Mouse (Mus musculus) hindbrain, embryonic 13.5 days (tissue): Measurements from ENCODE around the gene H2-Aa. TPM values are rescaled to one million over a fixed set of nuclear protein-coding genes. Genes with fewer than 3 reads are reported as not detected.

Source experiments
- ATAC-seq: fragments of 200-750 bp; cut with Nextera tagmentation; 2 replicates; pipeline ENCODE4 v1.8.0; 2017; ENCODE audit warnings: moderate TSS enrichment; ENCODE audit not compliant: low FRiP score
- H3K27ac ChIP-seq: fragments of 300-500 bp; sonication (generic); 2 replicates; pipeline ENCODE4 v1.5.1; 2015; ENCODE audit warnings: inconsistent platforms, mild to moderate bottlenecking, moderate library complexity
- H3K27me3 ChIP-seq: fragments of 300-500 bp; sonication (generic); 2 replicates; pipeline ENCODE4 v1.6.1; 2015; ENCODE audit warnings: mild to moderate bottlenecking, inconsistent platforms
- H3K36me3 ChIP-seq: fragments of 300-500 bp; sonication (generic); 2 replicates; pipeline ENCODE4 v1.6.1; 2015; ENCODE audit warnings: mild to moderate bottlenecking, inconsistent platforms
- H3K4me1 ChIP-seq: fragments of 300-500 bp; sonication (generic); replicated peaks from 2 replicates; pipeline ENCODE4 v1.6.1; 2015; ENCODE audit warnings: inconsistent platforms
- H3K4me2 ChIP-seq: fragments of 300-500 bp; sonication (generic); 2 replicates; pipeline ENCODE4 v1.6.1; 2015; ENCODE audit warnings: inconsistent platforms, mild to moderate bottlenecking, moderate library complexity
- H3K4me3 ChIP-seq: fragments of 300-500 bp; sonication (generic); 2 replicates; pipeline ENCODE4 v1.5.1; 2015; ENCODE audit warnings: mild to moderate bottlenecking, inconsistent platforms
- H3K9ac ChIP-seq: fragments of 300-500 bp; sonication (generic); 2 replicates; pipeline ENCODE4 v1.6.1; 2015; ENCODE audit warnings: mild to moderate bottlenecking, inconsistent platforms
- H3K9me3 ChIP-seq: fragments of 300-500 bp; sonication (generic); 2 replicates; pipeline ENCODE4 v1.6.1; 2016; ENCODE audit warnings: inconsistent platforms
- WGBS: fragments of 180-500 bp; shearing (Covaris S2); methylation state at CpG from one replicate; pipeline ENCODE4 v1.1.7; 2015; 5-methylcytosine and 5-hydroxymethylcytosine counted together
- polyA plus RNA-seq: library from polyadenylated mRNA; unstranded; fragments of >200 nt; fragmentation: Nextera tagmentation; extraction: Ambion mirVana; gene quantifications from 2 replicates; pipeline ENCODE4 v1.2.1, GENCODE M21; 2015

Gene H2-Aa
- polyA plus RNA-seq, 1 experiment from 2014 or later: 0.30 TPM

- no peak for ATAC-seq
- no peaks in the 10 kb centered on the region for H3K36me3 ChIP-seq
- 0 out of 2 replicates have a peak, but pooled peaks cover 2% of the 10 kb centered on the region for H3K4me1 ChIP-seq
- no peak within 1 kb of the TSS for H3K4me3 ChIP-seq
- no peaks in the 10 kb centered on the region for H3K9me3 ChIP-seq
- H3K27ac ChIP-seq: no peak within 1 kb of the TSS
- no peak within 1 kb of the TSS for H3K9ac ChIP-seq
- peaks cover 17% of the 10 kb centered on the region; the same call in 1 of the 2 replicates for H3K27me3 ChIP-seq
- WGBS: 75% methylated on average over 11 of the region's 11 CpGs
- H3K4me2 ChIP-seq: no peak within 1 kb of the TSS
Observed at GRCm38 (mm10) chr17:34257594-34258375, 29.8 kb downstream of the H2-Aa start, which contains the start of gene H2-Ab1. TSS of gene H2-Ab1 (plus strand) at chr17:34257689.

- H3K4me2 ChIP-seq: no peak overlapping the region
- no peak overlapping the region for H3K9ac ChIP-seq
- ATAC-seq: no peak
- H3K27me3 ChIP-seq: 0 out of 2 replicates have a peak, but pooled peaks cover 6% of the 10 kb centered on the region
- WGBS: 80% methylated on average over 5 of the region's 5 CpGs
- H3K36me3 ChIP-seq: no peaks in the 10 kb centered on the region
- H3K27ac ChIP-seq: no peak overlapping the region
- no peaks in the 10 kb centered on the region for H3K4me1 ChIP-seq
- H3K4me3 ChIP-seq: no peak overlapping the region
- no peaks in the 10 kb centered on the region for H3K9me3 ChIP-seq
Observed at GRCm38 (mm10) chr17:34256501-34256900, 31.1 kb downstream of the H2-Aa start.

GRCm38 (mm10) chr17:34251666-34252065 lies 36.0 kb downstream of the H2-Aa start:
- H3K27ac ChIP-seq: no peak overlapping the region
- peaks cover 12% of the 10 kb centered on the region; the same call in 1 of the 2 replicates for H3K27me3 ChIP-seq
- H3K4me1 ChIP-seq: no peaks in the 10 kb centered on the region
- H3K4me3 ChIP-seq: no peak overlapping the region
- 52% methylated on average over 4 of the region's 4 CpGs for WGBS
- no peak overlapping the region for H3K9ac ChIP-seq
- no peak for ATAC-seq
- no peak overlapping the region for H3K4me2 ChIP-seq
- no peaks in the 10 kb centered on the region for H3K36me3 ChIP-seq
- H3K9me3 ChIP-seq: no peaks in the 10 kb centered on the region

GRCm38 (mm10) chr17:34249878-34250277 lies 37.7 kb downstream of the H2-Aa start:
- H3K4me3 ChIP-seq: no peak overlapping the region
- no peaks in the 10 kb centered on the region for H3K4me1 ChIP-seq
- H3K9me3 ChIP-seq: no peaks in the 10 kb centered on the region
- ATAC-seq: no peak
- no peak overlapping the region for H3K9ac ChIP-seq
- no peaks in the 10 kb centered on the region for H3K36me3 ChIP-seq
- H3K27me3 ChIP-seq: peaks cover 12% of the 10 kb centered on the region; the same call in 1 of the 2 replicates
- H3K4me2 ChIP-seq: no peak overlapping the region
- H3K27ac ChIP-seq: no peak overlapping the region
- WGBS: 19% methylated on average over 4 of the region's 4 CpGs

GRCm38 (mm10) chr17:34249361-34249760 lies 38.3 kb downstream of the H2-Aa start:
- Histone ChIP-seq H3K9me3 (no peaks in the 10 kb centered on the region), H3K4me2 (no peak overlapping the region), H3K9ac (no peak overlapping the region), H3K36me3 (no peaks in the 10 kb centered on the region), H3K4me1 (no peaks in the 10 kb centered on the region), H3K4me3 (no peak overlapping the region), H3K27ac (no peak overlapping the region), H3K27me3 (peaks cover 12% of the 10 kb centered on the region; the same call in 1 of the 2 replicates)
- WGBS: 53% methylated on average over 3 of the region's 3 CpGs
- ATAC-seq: no peak

GRCm38 (mm10) chr17:34248764-34249163 lies 38.9 kb downstream of the H2-Aa start:
- H3K4me2 ChIP-seq: no peak overlapping the region
- no peak for ATAC-seq
- H3K27me3 ChIP-seq: peaks cover 9% of the 10 kb centered on the region; the same call in 1 of the 2 replicates
- no peak overlapping the region for H3K27ac ChIP-seq
- H3K9me3 ChIP-seq: no peaks in the 10 kb centered on the region
- H3K9ac ChIP-seq: no peak overlapping the region
- H3K4me1 ChIP-seq: no peaks in the 10 kb centered on the region
- 74% methylated on average over 2 of the region's 2 CpGs for WGBS
- no peak overlapping the region for H3K4me3 ChIP-seq
- H3K36me3 ChIP-seq: no peaks in the 10 kb centered on the region

GRCm38 (mm10) chr17:34247047-34247446 lies 40.6 kb downstream of the H2-Aa start:
- Histone ChIP-seq H3K27ac (no peak overlapping the region), H3K9ac (no peak overlapping the region), H3K4me3 (no peak overlapping the region), H3K27me3 (peaks cover 9% of the 10 kb centered on the region; the same call in 1 of the 2 replicates), H3K9me3 (0 out of 2 replicates have a peak, but pooled peaks cover under 1% of the 10 kb centered on the region), H3K36me3 (no peaks in the 10 kb centered on the region), H3K4me2 (no peak overlapping the region), H3K4me1 (no peaks in the 10 kb centered on the region)
- ATAC-seq: no peak
- 83% methylated on average over 3 of the region's 3 CpGs for WGBS

GRCm38 (mm10) chr17:34244656-34245055 lies 43.0 kb downstream of the H2-Aa start:
- no peak overlapping the region for H3K4me3 ChIP-seq
- H3K9me3 ChIP-seq: 0 out of 2 replicates have a peak, but pooled peaks cover 4% of the 10 kb centered on the region
- no peak overlapping the region for H3K9ac ChIP-seq
- H3K4me1 ChIP-seq: no peaks in the 10 kb centered on the region
- no peak for ATAC-seq
- 75% methylated on average over 4 of the region's 4 CpGs for whole genome bisulfite sequencing
- no peak overlapping the region for H3K27ac ChIP-seq
- no peaks in the 10 kb centered on the region for H3K36me3 ChIP-seq
- peaks cover 9% of the 10 kb centered on the region; the same call in 1 of the 2 replicates for H3K27me3 ChIP-seq
- H3K4me2 ChIP-seq: no peak overlapping the region

GRCm38 (mm10) chr17:34240916-34241315 lies 46.7 kb downstream of the H2-Aa start:
- 87% methylated on average over 6 of the region's 6 CpGs for WGBS
- no peaks in the 10 kb centered on the region for H3K27me3 ChIP-seq

GRCm38 (mm10) chr17:34240366-34240765 lies 47.3 kb downstream of the H2-Aa start:
- ATAC-seq: no peak
- Histone ChIP-seq H3K9ac (no peak overlapping the region), H3K4me3 (no peak overlapping the region), H3K27me3 (no peaks in the 10 kb centered on the region), H3K4me1 (no peaks in the 10 kb centered on the region), H3K27ac (no peak overlapping the region), H3K36me3 (no peaks in the 10 kb centered on the region), H3K9me3 (0 out of 2 replicates have a peak, but pooled peaks cover 4% of the 10 kb centered on the region), H3K4me2 (no peak overlapping the region)
- 59% methylated on average over 3 of the region's 3 CpGs for WGBS

More at GRCm38 (mm10) chr17:34240916-34241315, 46.7 kb downstream of the H2-Aa start:
- ATAC-seq: no peak
- H3K27ac ChIP-seq: no peak overlapping the region
- H3K4me1 ChIP-seq: no peaks in the 10 kb centered on the region
- H3K4me3 ChIP-seq: no peak overlapping the region
- no peaks in the 10 kb centered on the region for H3K36me3 ChIP-seq
- 0 out of 2 replicates have a peak, but pooled peaks cover 4% of the 10 kb centered on the region for H3K9me3 ChIP-seq
- no peak overlapping the region for H3K4me2 ChIP-seq
- no peak overlapping the region for H3K9ac ChIP-seq

- H3K36me3 ChIP-seq: no peaks in the 10 kb centered on the region
- no peaks in the 10 kb centered on the region for H3K27me3 ChIP-seq
- 72% methylated on average over 10 of the region's 10 CpGs for WGBS
- H3K9ac ChIP-seq: no peak overlapping the region
- H3K4me3 ChIP-seq: no peak overlapping the region
- no peak overlapping the region for H3K27ac ChIP-seq
- 0 out of 2 replicates have a peak, but pooled peaks cover 4% of the 10 kb centered on the region for H3K9me3 ChIP-seq
- H3K4me1 ChIP-seq: no peaks in the 10 kb centered on the region
- ATAC-seq: no peak
- no peak overlapping the region for H3K4me2 ChIP-seq
Observed at GRCm38 (mm10) chr17:34239601-34240041, 48.0 kb downstream of the H2-Aa start.

GRCm38 (mm10) chr17:34238706-34239105 lies 48.9 kb downstream of the H2-Aa start, which contains the start of gene H2-Ob:
TSS of gene H2-Ob (plus strand) at chr17:34238903.
- H3K9ac ChIP-seq: no peak within 1 kb of the TSS
- no peak within 1 kb of the TSS for H3K27ac ChIP-seq
- 0 out of 2 replicates have a peak, but pooled peaks cover 4% of the 10 kb centered on the region for H3K9me3 ChIP-seq
- H3K4me1 ChIP-seq: no peaks in the 10 kb centered on the region
- H3K4me3 ChIP-seq: no peak within 1 kb of the TSS
- 70% methylated on average over 3 of the region's 3 CpGs for WGBS
- no peak for ATAC-seq
- no peaks in the 10 kb centered on the region for H3K36me3 ChIP-seq
- H3K4me2 ChIP-seq: no peak within 1 kb of the TSS
- H3K27me3 ChIP-seq: no peaks in the 10 kb centered on the region
